Mouse (Mus musculus) thymus, adult 2 months (tissue): ENCODE data around the gene Nt5c2.

Experiments
- CTCF ChIP-seq: fragments of 200-500 bp; IDR thresholded peaks from 2 replicates; pipeline ENCODE4 v1.5.1; 2012; ENCODE audit warnings: mild to moderate bottlenecking, control low read depth, low read length, moderate library complexity, borderline replicate concordance; ENCODE audit not compliant: control insufficient read depth, poor library complexity, insufficient read depth; ENCODE audit errors: extremely low read depth
- POLR2A ChIP-seq: fragments of 200-500 bp; IDR thresholded peaks from 2 replicates; pipeline ENCODE4 v1.6.1; 2012; ENCODE audit warnings: mild to moderate bottlenecking, low read length, control low read depth, moderate library complexity; ENCODE audit not compliant: control insufficient read depth, poor library complexity, insufficient read depth; ENCODE audit errors: extremely low read depth

DNA sequence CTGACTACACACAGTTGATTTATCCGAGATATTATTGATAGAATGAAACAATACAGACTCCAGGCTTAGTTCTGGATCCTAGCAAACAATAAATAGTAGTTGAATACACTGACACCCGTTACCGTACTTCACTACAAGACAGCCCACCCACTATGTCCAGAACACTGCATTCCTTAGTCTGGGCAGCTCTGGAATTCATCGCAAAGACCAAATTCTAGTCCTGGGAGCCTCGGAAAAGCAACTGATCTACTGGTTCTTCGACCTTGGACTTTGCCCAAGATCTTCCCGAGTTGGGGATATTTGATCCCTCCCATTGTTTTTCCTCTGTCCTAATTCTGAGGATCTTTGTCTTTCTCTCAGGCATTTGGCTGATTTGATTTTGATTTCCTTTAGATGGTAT, 52.1 kb downstream of the Nt5c2 start:
- TF ChIP-seq POLR2A (no peak), CTCF (no peak)
